Mouse (Mus musculus) mouse embryonic stem cell (cell line): ENCODE results near the gene Gpank1.
"Not testable (repeated sequence)": the region's sequence is repeated elsewhere in the genome, so short reads cannot be mapped to it uniquely, and the experiment has no call there.

ENCODE experiments used
- in situ Hi-C, 2 experiments: fragments of 300-500 bp; cut with MboI; formaldehyde crosslinking; loops; 1 replicate in 1 of 2; 3 replicates in 1 of 2; pipeline ENCODE4 v1.14.3; 2019 to 2020; ENCODE audit warnings: low sequenced_read_pairs in 2 of 2, low pct_unique_long_range_greater_than_20kb in 1 of 2, mixed read lengths in 1 of 2; ENCODE audit not compliant: unreplicated experiment in 1 of 2

Gene Gpank1

DNA sequence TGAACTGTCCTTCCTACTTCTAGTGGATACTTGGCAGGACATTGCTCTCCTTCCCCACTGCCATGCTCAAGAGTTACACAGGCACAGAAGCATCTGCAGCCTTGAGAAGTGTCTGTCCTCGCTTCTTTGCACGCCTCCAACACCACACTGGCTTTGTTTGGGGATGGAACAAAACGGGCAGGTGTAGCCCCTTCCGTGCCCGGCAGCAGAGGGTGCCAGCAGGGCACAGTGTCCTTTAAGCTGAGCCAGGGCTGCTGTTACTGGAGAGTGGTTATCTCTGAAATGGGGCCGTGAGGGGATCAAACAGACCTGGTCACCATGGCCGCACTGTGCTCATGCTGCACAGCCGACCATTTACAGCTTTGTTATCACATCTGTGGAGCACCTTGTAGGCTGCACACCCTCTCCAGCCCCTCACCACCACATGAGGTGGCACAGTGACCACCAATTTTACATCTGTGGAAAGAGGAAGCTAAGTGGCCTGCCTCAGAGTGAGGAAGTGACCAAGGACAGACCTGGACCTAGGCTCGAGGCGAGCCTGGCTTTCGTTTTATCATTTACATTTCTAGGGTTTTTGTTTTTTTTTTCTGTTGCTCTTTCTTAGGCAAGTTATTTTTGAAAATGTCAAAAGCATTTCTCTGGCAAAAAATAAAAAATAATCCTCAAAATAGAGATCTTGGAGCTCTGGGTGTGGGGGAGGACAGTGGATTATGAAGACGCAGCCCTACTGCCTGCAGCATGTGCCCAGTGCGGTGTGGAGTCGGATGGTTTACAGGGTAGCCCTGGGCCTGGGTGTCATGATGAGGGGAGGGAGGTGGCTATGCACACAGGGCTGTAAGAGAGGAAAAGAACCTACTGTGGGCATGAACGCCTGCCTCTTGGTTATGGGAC, 26.5 kb upstream of the Gpank1 start:
- in situ Hi-C loops, result no loop called here

DNA sequence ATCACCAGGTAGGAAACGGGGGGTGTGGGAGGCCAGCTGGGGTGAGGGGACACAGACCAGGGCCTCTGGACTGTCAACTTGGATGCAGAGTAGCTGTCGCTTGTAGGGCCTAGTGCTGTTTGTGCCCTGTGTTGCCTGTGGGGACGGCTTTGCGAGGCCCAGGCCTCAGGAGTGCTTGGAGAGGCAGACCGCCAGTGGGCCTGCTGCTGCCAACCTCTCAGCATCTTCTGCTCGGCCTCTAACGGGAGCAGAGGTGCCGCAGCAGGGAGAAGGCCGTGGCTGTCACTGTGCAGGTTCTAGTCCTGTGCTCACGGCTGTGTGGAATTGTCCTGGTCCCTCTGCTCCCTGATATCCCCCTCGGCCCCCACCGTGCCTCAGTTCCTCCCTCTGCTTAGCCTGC, 24.7 kb upstream of the Gpank1 start:
- in situ Hi-C loops, result no loop called here

DNA sequence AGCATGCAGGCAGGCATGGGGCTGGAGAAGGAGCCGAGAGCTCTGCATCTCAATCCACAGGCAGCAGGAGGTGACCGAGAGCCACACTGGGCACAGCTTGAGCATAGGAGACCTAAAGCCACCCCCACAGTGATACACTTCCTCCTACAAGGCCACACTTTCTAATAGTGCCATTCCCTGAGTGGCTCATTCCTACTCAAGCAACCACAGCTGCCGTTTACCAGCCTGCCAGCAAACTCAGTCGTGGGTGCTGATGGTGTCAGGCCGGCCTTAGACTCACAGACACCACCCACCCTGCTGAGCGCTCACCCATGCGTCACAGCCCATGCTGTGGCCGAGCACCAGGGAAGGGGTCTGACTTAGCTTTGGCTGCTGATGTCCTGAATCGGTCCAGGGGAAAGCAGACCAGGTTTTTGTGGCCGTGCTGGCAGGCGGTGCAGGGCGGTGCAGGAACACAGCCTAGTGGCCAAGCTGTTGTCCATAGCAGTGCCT, 24.0 kb upstream of the Gpank1 start:
- in situ Hi-C loops, result no loop called here

DNA sequence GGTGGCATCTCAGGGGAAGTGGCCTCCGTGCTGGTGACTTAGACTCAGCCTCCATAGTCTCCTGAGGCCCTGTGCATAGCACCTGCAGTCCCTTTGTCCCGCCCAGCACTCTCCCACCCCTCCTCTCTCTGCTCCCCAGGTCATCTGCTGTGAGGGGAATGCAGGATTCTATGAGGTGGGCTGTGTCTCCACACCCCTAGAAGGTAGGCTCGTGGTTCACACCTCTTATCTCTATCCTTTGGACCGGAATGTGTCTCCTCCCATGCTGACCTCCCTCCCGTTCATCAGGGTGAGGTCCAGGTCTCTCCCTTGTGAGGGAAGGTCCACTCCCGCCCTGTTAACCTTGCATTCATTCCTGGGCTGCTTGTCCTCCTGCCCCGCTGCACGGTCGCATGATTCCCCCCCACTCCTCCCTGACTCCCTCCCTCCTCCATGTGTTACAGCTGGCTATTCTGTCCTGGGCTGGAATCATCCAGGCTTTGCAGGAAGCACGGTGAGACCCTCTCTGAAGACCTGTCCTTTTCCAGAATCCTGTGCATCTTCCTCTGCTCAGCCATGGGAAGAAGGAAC, 21.0 kb upstream of the Gpank1 start:
- in situ Hi-C loops, result no loop called here

DNA sequence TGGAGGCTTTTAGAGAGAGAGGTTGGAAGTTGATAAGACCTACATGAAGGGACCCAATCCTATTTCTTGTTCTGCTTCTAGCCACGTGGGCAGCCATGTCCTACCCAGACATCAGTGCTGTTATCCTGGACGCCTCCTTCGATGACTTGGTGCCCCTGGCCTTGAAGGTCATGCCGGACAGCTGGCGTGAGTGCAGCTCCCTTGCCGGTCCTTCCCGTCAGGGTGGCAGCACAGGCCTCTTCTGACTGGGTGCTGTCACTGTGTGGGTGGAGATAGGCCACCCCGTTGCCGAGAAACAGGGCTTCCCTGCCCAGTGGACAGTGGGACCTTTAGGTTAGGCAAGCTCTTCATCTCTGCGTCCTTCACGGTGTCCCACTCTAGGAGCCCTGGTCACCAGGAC, 20.1 kb upstream of the Gpank1 start:
- in situ Hi-C loops, result no loop called here

DNA sequence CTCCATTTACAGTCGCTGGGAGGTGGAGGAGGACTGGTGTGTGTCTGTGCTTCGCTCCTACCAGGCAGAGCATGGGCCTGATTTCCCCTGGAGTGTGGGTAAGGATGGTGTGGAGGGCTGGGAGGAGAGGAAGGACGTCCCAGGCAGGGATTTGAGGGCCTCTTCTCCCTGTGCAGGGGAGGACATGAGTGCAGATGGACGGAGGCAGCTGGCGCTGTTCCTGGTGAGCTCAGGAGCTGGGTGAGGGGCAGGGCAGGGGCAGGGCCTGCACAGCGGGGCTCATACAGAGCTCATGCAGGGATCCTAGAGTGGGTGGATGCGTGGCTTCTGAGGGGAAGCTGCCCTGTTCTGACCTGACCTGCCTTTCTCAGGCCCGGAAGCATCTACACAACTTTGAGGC, 19.0 kb upstream of the Gpank1 start:
- in situ Hi-C loops, result no loop called here

DNA sequence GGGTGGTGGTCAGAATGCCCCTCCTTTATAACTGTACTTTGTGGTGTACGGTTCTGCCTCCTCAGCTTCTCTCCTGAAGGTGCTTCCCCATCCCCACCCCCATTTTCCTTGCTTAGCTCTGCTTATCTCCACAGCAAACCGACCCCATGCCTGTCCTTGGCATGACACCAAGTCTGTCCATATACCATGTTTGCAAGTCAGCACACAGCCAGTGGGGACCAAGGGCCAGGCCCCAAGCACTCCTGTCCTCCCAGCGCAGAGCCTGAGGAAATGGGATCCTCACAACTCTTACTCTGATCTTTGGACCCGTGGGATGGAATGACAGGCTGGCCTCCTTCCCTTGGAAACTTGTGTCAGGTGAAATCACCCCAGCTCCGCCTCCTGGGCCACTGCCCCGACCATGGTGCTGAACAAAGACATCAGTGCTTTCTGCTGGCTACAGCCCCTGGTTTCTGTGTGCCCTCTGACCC, 18.0 kb upstream of the Gpank1 start:
- in situ Hi-C loops, result no loop called here

DNA sequence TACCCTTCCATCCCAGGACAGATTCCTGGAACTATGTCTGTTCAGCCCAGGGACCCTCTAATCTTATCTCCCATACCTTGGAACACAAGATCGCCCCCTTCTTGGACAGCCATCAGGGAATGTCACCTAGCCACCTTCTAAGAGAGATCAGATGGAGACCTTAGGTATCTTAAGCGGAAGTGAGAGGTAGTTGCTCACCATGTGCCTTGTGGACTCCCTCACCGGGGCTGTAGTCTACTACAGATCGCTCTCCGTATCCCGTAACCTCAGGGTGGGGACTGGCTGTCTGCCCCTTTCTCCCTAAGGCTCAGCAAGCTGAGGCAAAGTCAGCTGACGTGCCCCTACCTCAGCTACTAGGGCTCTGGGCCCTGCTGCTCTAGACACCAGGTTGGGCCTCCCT, 17.2 kb upstream of the Gpank1 start:
- in situ Hi-C loops, result no loop called here

DNA sequence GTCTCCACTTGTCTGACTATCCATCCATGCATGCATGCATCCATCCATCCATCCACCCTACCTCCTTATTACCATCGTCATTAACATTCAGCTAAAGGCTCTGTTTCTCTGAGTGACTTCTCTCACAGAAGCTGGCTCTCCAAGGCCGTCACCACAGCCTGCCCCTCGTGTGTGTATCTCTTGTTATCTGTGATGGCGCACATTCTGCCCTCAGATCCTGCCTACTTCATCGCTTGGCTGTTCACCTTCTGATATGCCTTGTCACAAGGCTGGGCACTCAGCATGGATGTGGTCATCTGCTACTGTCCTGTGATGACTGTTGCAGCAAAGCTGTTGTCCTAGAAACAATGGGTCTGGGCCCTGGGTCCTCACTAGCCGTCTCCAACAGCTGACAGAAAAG, 16.5 kb upstream of the Gpank1 start:
- in situ Hi-C loops, result no loop called here

DNA sequence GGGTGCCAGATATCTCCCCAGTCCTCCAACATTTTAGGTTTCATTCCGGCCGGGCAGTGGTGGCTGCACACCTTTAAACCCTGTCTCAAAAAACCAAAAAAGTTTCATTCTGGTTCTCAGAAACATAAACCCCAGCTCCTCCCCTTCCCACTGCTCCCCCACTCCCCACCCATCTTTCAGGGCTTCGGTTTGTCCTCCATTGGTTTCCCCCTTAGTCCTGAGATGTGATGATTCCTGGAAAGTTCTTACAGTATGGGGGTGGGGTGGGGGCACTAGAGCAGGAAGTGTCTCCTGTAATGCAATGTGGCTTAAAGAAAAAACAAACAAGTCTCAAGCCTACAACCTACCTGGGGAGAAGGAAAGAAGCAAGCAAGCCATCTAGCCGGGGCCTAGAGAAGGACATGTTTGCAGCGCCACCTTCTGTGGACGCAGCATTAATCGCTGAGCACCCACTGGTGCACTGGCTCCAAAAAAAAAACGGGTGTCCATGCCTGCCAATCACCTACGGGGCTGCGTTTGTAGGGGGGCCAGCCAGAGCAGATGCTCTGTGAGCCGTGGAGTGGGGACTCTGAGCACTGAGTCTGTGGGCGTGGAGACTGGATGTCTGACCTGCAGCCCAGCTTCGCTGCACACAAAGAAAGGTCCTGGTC, 15.4 kb upstream of the Gpank1 start:
- in situ Hi-C loops, result no loop called here

DNA sequence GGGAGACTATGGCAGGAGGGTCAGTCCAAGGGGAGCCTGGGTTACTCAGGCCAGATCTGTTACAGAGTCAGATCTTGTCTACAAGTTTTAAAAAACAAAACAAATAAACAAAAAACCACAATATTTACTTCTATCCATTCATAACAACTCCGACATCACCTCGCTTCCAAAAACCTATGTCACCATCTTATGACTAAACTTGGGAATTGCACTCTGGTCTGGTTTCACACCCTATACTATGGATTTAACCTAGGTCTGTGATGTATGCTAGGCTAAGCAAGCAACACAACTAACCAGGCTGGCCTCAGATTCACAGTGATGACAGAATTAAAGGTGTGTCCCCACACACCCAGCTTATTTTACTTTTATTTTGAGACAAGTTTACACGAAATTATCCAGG, 14.7 kb upstream of the Gpank1 start:
- in situ Hi-C loops, result no loop called here

DNA sequence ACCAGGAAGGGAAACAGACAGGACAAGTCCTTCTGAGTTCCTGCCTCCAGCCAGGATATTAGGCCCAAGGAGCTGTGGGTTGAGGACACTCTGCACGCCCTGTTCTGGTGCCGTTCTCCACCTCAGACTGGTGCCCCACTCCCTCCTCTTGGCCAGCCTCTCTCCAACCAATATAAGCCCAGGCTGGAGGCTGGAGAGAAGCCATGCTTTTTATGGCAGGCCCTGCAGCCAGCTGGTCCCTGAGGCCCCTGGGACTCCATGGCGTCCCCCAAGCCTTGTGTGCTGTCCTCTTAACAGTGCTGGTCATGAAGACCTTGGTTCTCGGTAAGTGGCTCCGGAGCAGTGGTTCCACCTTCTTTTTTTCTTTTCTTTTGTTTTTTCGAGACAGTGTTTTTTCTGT, 13.2 kb upstream of the Gpank1 start, which contains the start of gene Ly6g5c:
Gene Ly6g5c, plus strand, starts transcription at position 183 of the 400 bp plus-strand sequence.
- in situ Hi-C loops, result no loop called here

DNA sequence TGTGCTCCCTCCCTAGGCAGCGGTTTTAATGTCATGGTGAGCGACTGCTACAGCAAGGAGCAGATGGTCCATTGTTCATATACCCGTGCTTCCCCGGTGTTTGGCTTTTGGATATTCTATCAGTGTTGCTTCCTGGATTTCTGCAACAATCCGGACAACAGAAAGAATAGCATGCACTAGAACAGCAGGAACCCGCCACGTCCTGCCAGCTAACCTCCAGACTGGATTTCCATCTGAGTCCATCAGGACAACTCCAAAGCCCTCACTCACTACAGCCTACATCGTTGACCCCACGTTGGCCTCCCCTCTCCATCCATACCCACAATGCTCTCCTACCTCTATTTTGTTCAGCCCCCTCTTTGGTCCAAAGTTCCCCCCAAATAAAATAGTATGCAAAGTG, 9.5 kb upstream of the Gpank1 start:
- in situ Hi-C loops, result loop anchor here (5.0 to 10.0 kb wide), 2 partner anchors 89 to 107 kb away; partner anchors contain the start of gene Vars (in 1 of the 2)

DNA sequence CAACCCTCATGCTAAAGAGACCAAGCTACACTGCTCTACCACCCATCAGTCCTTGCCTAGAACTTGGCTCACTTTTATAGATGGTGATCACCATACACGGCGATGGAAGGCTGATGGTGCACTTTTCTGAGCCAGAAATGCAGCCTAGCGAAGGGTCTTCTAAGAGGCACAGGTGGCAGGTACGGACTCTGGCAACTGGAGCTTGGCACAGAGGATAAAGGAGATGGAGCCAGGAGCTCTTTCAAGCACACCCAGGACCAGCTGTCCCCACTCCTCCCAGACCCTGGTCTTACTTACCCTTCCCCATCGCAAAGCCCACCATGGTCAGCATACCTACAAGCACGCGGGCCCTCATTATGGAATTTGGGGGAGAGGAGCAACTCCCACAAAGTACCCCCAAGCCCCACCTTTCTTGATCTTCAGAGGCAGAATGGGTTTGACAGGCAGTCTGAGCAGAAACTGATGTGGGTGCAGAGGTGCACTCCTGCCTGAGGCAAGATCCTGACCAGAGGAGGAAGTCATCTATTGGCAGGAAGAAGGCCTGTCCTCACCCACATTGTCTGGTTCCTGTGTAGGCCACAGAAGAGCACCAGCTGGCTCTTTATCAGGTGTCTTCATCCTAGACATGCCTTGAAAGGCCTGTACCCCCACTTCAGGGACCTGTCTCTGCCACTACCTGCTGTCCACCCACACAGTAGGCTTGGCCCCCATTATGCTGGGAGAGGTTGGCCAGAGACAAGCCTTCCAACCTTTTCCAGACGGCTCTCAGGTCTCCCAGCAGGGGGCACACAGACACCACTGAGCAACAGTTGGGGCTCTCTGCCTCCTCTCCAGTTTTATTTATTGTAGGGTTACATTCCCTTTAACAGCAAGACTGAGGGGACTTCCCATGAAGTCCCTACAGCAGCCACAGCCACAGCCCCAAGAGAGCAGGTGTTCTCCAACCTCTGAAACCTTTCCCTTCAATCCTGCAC, 5.9 kb upstream of the Gpank1 start, which contains the start of gene Ly6g5b:
Gene Ly6g5b, minus strand, starts transcription at position 383 of the 974 bp plus-strand sequence.
- in situ Hi-C loops, result loop anchor here in 1 of 2 experiments (10.0 kb wide), 1 partner anchor 111 kb away; the partner anchor contains the start of gene Vars

DNA sequence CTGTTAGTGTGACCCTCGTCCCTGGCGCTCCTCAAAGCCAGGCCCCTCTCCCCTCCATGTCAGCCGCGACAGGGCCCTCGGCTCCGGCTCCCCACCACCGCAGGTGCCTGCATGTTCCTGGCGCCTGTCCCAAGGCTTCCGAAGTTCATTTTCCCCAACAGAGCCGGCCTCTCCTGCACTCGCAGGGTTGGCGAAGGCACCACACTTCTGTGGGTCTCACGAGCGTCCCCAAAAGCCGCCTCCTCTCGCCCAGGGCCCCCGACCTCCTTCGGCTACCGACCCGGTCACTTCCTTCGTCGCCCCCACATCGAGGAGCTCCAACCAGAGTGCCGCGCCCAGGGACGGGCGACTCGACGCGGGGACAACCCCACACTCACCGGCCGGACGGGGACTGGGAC, 511 bp upstream of the Gpank1 start:
- in situ Hi-C loops, result no loop called here

DNA sequence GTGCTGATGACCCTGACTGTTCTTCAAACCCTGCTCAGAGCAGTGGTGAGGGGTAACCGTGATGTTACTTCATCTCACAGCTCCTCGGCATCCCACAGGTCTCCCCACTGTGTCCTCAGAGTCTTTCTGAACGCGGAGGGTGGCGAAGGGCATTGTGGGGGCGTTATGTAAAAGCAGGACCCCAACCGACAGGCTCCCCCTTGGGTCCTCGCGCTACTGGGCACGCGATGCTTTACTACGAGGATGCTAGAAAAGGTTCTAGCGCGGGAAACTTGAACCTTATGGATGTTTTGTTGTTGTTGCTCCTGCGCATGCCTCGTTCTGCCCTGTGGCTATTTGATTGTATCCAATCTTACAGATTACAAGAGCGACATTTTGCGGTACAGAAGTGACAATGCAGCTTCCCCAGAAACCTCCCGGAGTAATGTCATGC, 632 bp downstream of the Gpank1 start, which contains the start of gene Csnk2b:
Gene Csnk2b, minus strand, starts transcription at position 183 of the 433 bp plus-strand sequence.
- in situ Hi-C loops, result no loop called here

DNA sequence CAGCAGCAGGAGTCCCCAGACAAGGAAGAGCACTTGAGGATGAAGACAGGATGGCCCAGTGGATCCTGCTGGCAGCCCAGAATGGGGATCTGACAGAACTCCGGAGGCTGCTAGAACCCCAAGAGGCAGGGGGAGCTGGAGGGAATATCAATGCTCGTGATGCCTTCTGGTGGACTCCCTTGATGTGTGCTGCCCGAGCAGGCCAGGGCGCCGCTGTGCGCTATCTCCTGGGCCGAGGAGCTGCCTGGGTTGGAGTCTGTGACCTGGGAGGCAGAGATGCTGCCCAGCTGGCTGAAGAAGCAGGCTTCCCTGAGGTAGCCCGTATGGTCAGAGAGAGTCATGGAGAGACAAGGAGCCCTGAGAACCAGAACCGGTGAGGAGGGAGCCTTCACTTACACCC, 2.0 kb downstream of the Gpank1 start:
- in situ Hi-C loops, result not testable (repeated sequence)
